Mouse (Mus musculus) stomach, postnatal 0 days (tissue): ENCODE results near the gene Arpc1a.

ENCODE experiments used
- CTCF ChIP-seq: IDR thresholded peaks from 2 replicates; pipeline ENCODE4 v1.5.1; 2016; ENCODE audit warnings: antibody characterized with exemption, low read depth, mild to moderate bottlenecking, moderate library complexity
- EP300 ChIP-seq: optimal IDR thresholded peaks from 2 replicates; pipeline ENCODE3; 2016; ENCODE audit warnings: antibody characterized with exemption

DNA sequence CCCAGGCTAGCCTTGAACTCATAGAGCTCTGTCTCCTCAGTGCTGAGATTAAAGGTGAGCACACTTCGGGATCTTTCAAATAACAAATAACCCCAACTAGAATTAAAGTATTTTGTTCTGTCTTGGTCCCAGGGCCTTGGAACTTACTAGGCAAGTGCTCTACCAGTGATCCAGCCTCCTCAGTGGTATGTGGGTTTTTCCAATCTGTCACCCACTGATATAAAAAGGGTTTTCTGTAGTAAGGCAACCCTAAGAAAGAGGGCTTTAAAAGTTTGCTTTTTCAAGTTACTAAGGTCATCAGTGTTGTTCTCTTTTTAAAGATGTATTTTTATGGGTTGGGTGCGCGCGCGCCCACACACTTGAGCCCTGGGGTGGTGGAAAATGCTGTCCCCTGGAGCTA lies 32.1 kb downstream of the Arpc1a start:
- TF ChIP-seq CTCF (no peak), EP300 (no peak)
